Mouse (Mus musculus): ENCODE results near the gene Trpm3. TPM values are rescaled to one million over a fixed set of nuclear protein-coding genes. Genes with fewer than 3 reads are reported as not detected.

The Trpm3 gene
- total RNA-seq (2023): not detected

DNA sequence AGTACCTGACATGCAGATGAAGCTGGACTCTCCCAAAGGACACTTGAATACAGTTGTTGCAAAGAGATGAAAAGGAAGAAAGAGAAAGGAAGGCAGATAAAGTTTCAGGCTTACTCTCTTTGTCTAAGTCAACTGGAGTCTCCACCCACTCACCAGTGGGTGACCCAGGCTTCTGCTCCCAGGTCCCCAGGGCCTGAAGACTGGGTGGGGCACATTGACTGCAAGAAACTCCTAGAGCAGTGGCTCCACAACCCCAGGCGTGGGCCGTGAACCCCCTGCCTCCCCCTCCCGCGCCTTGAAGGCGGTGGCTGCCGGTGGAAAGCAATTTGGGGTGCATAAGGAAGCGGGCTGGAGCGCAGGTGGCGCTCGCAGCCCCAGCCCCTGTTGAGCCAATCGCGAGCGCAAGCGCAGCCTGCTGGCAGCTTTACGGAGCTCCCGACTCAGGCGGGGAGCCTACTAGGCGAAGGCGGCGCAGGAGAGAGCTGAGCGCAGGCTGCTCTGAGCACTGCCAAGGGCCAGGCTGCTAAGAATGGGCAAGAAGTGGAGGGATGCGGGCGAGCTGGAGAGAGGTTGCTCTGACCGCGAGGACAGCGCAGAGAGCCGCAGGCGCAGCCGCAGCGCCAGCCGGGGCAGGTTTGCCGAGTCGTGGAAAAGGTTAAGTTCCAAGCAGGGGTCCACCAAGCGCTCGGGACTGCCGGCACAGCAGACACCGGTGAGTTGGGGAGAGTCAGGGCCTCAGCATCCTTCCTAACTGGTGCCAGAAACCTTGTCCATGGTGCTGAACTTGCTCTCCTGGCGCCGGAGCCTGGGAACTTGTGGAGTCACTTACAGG lies at the start of gene Trpm3:
Gene Trpm3 (plus strand): TSS at position 457 of the 832 bp plus-strand sequence.

Data from T-cell, adult 66 days (primary cell).